Mouse (Mus musculus) MEL (cell line): ENCODE data around the gene Tmem165.

Experiments
- CTCF ChIP-seq, 3 experiments: IDR thresholded peaks in 2 of 3; conservative IDR thresholded peaks in 1 of 3; 2 replicates each; pipeline ENCODE4 v1.5.1; 2011 to 2012; ENCODE audit warnings: low read length in 3 of 3, low read depth in 2 of 3, mild to moderate bottlenecking in 2 of 3, improper control_type of control experiment in 1 of 3, inconsistent platforms in 1 of 3, mixed read lengths in 1 of 3, moderate library complexity in 1 of 3; ENCODE audit not compliant: control insufficient read depth in 1 of 3, insufficient read depth in 1 of 3, poor library complexity in 1 of 3, severe bottlenecking in 1 of 3
- E2F4 ChIP-seq: IDR thresholded peaks from 2 replicates; pipeline ENCODE4 v1.6.1; 2011; ENCODE audit warnings: low read depth, low read length, improper control_type of control experiment, borderline replicate concordance
- HCFC1 ChIP-seq: IDR thresholded peaks from 2 replicates; pipeline ENCODE4 v1.6.1; 2012; ENCODE audit warnings: low read depth, mild to moderate bottlenecking, inconsistent platforms, low read length, improper control_type of control experiment, moderate library complexity
- SMC3 ChIP-seq: IDR thresholded peaks from 2 replicates; pipeline ENCODE4 v1.6.1; 2011; ENCODE audit warnings: low read depth, low read length, improper control_type of control experiment
- TCF12 ChIP-seq: IDR thresholded peaks from 2 replicates; pipeline ENCODE4 v1.6.1; 2014; ENCODE audit warnings: low read depth, mild to moderate bottlenecking, inconsistent platforms, low read length, improper control_type of control experiment, moderate library complexity
- ZC3H11A ChIP-seq: IDR thresholded peaks from 2 replicates; pipeline ENCODE4 v1.6.1; 2012; ENCODE audit warnings: low read depth, mild to moderate bottlenecking, inconsistent platforms, low read length, improper control_type of control experiment
- ZKSCAN1 ChIP-seq: IDR thresholded peaks from 2 replicates; pipeline ENCODE4 v1.6.1; 2012; ENCODE audit warnings: low read depth, mild to moderate bottlenecking, inconsistent platforms, low read length, improper control_type of control experiment, moderate library complexity

- TF ChIP-seq CTCF (IDR thresholded peaks at IDR 0.05 in 2 of 3, conservative IDR thresholded peaks at IDR 0.05 in 1 of 3; ENCODE audit: control insufficient read depth in 1 of 3, insufficient read depth in 1 of 3, low read depth in 2 of 3, low read length in 3 of 3, poor library complexity in 1 of 3, severe bottlenecking in 1 of 3) (no peak), SMC3 (no peak), ZKSCAN1 (no peak), TCF12 (no peak), HCFC1 (no peak), E2F4 (no peak), ZC3H11A (no peak)
These were observed 20.8 kb upstream of the Tmem165 start for GRCm38 (mm10) chr5:76162926-76163325.
